Mouse (Mus musculus) mouse embryonic stem cell (cell line): ENCODE measurements around the gene Timm44.

Experiments
- in situ Hi-C, 2 experiments: fragments of 300-500 bp; cut with MboI; formaldehyde crosslinking; loops; 1 replicate in 1 of 2; 3 replicates in 1 of 2; pipeline ENCODE4 v1.14.3; 2019 to 2020; ENCODE audit warnings: low sequenced_read_pairs in 2 of 2, low pct_unique_long_range_greater_than_20kb in 1 of 2, mixed read lengths in 1 of 2; ENCODE audit not compliant: unreplicated experiment in 1 of 2

Timm44 gene

GRCm38 (mm10) chr8:4275275-4276110 lies at the start of gene Timm44:
TSS of gene Timm44 (minus strand) at chr8:4275913.
- in situ Hi-C loops = no loop called here

- in situ Hi-C loops = no loop called here
These were observed 49.5 kb upstream of the Timm44 start, which contains the start of the genes Ccl25 and Elavl1 for GRCm38 (mm10) chr8:4324983-4325750. TSS of gene Ccl25 (plus strand) at chr8:4325210. TSS of gene Elavl1 (minus strand) at chr8:4325413.

- in situ Hi-C loops = no loop called here
These were observed 48.8 kb upstream of the Timm44 start for GRCm38 (mm10) chr8:4324525-4324924.

- in situ Hi-C loops = no loop called here
These were observed 48.2 kb upstream of the Timm44 start for GRCm38 (mm10) chr8:4323917-4324316.

GRCm38 (mm10) chr8:4322470-4322869 lies 46.8 kb upstream of the Timm44 start:
- in situ Hi-C loops = no loop called here

GRCm38 (mm10) chr8:4321031-4321430 lies 45.3 kb upstream of the Timm44 start:
- in situ Hi-C loops = no loop called here

GRCm38 (mm10) chr8:4320404-4320803 lies 44.7 kb upstream of the Timm44 start:
- in situ Hi-C loops = no loop called here

- in situ Hi-C loops = no loop called here
These were observed 43.8 kb upstream of the Timm44 start for GRCm38 (mm10) chr8:4319573-4319872.

GRCm38 (mm10) chr8:4318796-4319572 lies 43.3 kb upstream of the Timm44 start:
- in situ Hi-C loops = no loop called here

GRCm38 (mm10) chr8:4318124-4318523 lies 42.4 kb upstream of the Timm44 start:
- in situ Hi-C loops = no loop called here

- in situ Hi-C loops = no loop called here
These were observed 39.1 kb upstream of the Timm44 start for GRCm38 (mm10) chr8:4314852-4315251.

GRCm38 (mm10) chr8:4313254-4314124 lies 37.8 kb upstream of the Timm44 start:
- in situ Hi-C loops = no loop called here

- in situ Hi-C loops = no loop called here
These were observed 36.4 kb upstream of the Timm44 start for GRCm38 (mm10) chr8:4312104-4312503.

GRCm38 (mm10) chr8:4305838-4306237 lies 30.1 kb upstream of the Timm44 start:
- in situ Hi-C loops = no loop called here

GRCm38 (mm10) chr8:4304124-4304547 lies 28.4 kb upstream of the Timm44 start:
- in situ Hi-C loops = no loop called here

- in situ Hi-C loops = no loop called here
These were observed 22.1 kb upstream of the Timm44 start for GRCm38 (mm10) chr8:4297822-4298221.

GRCm38 (mm10) chr8:4292738-4293137 lies 17.0 kb upstream of the Timm44 start:
- in situ Hi-C loops = no loop called here

GRCm38 (mm10) chr8:4276111-4276465 lies 375 bp upstream of the Timm44 start:
- in situ Hi-C loops = no loop called here
